ENCODE assay signal across 29 mouse cellular contexts in genomic region chr5:30630401-30630800, GRCm38 (mm10). TPM values are rescaled to one million over a fixed set of nuclear protein-coding genes. Genes with fewer than 3 reads are reported as not detected.
DNase-seq lines count a peak whose midpoint lies in the region; ATAC-seq and TF ChIP-seq lines count a peak whose summit lies in the region.
"Had no signal": no experiment of that assay in that cellular context is flagged by ENCODE, and none has a peak within 500 bp of the region (broad histone marks: within the 10 kb centered on the region; RNA-seq: fewer than 3 reads in every experiment).

No protein-coding gene starts in this region.

- 0 out of 2 replicates have a peak, but pooled peaks have one; percentile 17 for TF ChIP-seq POLR2A in cortical plate, adult 2 months (IDR thresholded peaks at IDR 0.05; ENCODE audit: extremely low read depth, insufficient read depth, low read length)

- H3K4me3 ChIP-seq in left cerebral cortex, adult 2 months: no peak overlapping the region
- no peak overlapping the region for H3K4me3 ChIP-seq in cortical plate, adult 2 months (ENCODE audit: insufficient read depth, low read length)
- H3K4me3 ChIP-seq: embryonic facial prominence, embryonic 12.5 days; intestine, embryonic 15.5 days; limb, embryonic 10.5 days; limb, embryonic 15.5 days; liver, embryonic 13.5 days; midbrain, embryonic 13.5 days; neural tube, embryonic 13.5 days had no signal

- DNase-seq in frontal cortex, postnatal 14 days (ENCODE audit: low spot score in 2 of 2): no peak
- peak in 1 of 2 experiments; percentile 46 for DNase-seq in left cerebral cortex, adult 2 months (ENCODE audit: extremely low spot score in 1 of 2, low spot score in 2 of 2)
- no peak for DNase-seq in left cerebral cortex, postnatal 10 days (ENCODE audit: extremely low spot score in 1 of 2, low spot score in 2 of 2)
- peak; percentile 41 for DNase-seq in right cerebral cortex, postnatal 25 days
- no peak for DNase-seq in lung, postnatal 10 days
- DNase-seq: cerebellum, adult 9-10 months; cerebellum, postnatal 36 days; embryo, embryonic 11 days; gastrocnemius, postnatal 25 days; kidney, adult 2 months; kidney, postnatal 4 days; liver, embryonic 13.5 days; lung, adult 18-20 months had no signal

- H3K4me1 ChIP-seq in cortical plate, adult 2 months (ENCODE audit: control insufficient read depth, insufficient read depth, low read length): peaks cover 2% of the 10 kb centered on the region
- H3K4me1 ChIP-seq: embryonic facial prominence, embryonic 12.5 days; intestine, embryonic 15.5 days; limb, embryonic 10.5 days; limb, embryonic 15.5 days; liver, embryonic 13.5 days; midbrain, embryonic 13.5 days; neural tube, embryonic 13.5 days had no signal

- no peak for TF ChIP-seq CTCF in left cerebral cortex, adult 2 months (IDR thresholded peaks at IDR 0.05)
- TF ChIP-seq CTCF in cortical plate, adult 2 months (IDR thresholded peaks at IDR 0.05; ENCODE audit: extremely low read depth, insufficient read depth, low read length): no peak

- peak; percentile 77 for ATAC-seq in frontal cortex, adult (ENCODE audit: low TSS enrichment)
- ATAC-seq: forebrain, embryonic 14.5 days; hindbrain, postnatal 0 days; intestine, embryonic 15.5 days; lung, postnatal 0 days; midbrain, embryonic 13.5 days; Patski had no signal

- H3K27ac ChIP-seq in left cerebral cortex, adult 2 months: peak overlapping the region; percentile 64
- H3K27ac ChIP-seq in cortical plate, adult 2 months (ENCODE audit: insufficient read depth, low read length): no peak overlapping the region
- H3K27ac ChIP-seq: embryonic facial prominence, embryonic 12.5 days; hindbrain, postnatal 0 days; intestine, embryonic 15.5 days; kidney, postnatal 0 days; limb, embryonic 10.5 days; limb, embryonic 15.5 days; liver, embryonic 13.5 days; macrophage; midbrain, embryonic 13.5 days; neural tube, embryonic 13.5 days had no signal

- intact Hi-C loops in left cerebral cortex, adult 2 months (cut with DNase I): loop anchor here (10.0 kb wide), 1 partner anchor 236 kb away; no protein-coding TSS in a partner anchor
- intact Hi-C loops in left cerebral cortex, postnatal 10 days (cut with DNase I): no loop called here

RNA-seq across cellular contexts. Expression of gene Slc35f6, which starts 17.3 kb away (rescaled TPM):
- total RNA-seq in left cerebral cortex, adult 2 months (2021): 10 to 100 TPM; 42.2 to 45.6 TPM
- total RNA-seq in left cerebral cortex, postnatal 10 days (2021): 10 to 100 TPM; 27.3 to 29.3 TPM
- 57.8 and 60.0 TPM in 2 replicates for polyA plus RNA-seq in cortical plate, adult 2 months (2012; rRNA removed)

RNA-seq across cellular contexts. Expression of gene Cenpa, which starts 36.2 kb away (rescaled TPM):
- total RNA-seq in left cerebral cortex, adult 2 months (2021): 1 to 10 TPM; 5.5 to 6.2 TPM
- 1 to 10 TPM; 6.1 to 7.6 TPM for total RNA-seq in left cerebral cortex, postnatal 10 days (2021)
- 7.1 and 7.6 TPM in 2 replicates for polyA plus RNA-seq in cortical plate, adult 2 months (2012; rRNA removed)

RNA-seq across cellular contexts. Expression of gene Kcnk3, which starts 42.4 kb away (rescaled TPM):
- total RNA-seq in left cerebral cortex, adult 2 months (2021): 10 to 100 TPM; 22.4 to 23.1 TPM
- 10 to 100 TPM; 14.0 to 14.4 TPM for total RNA-seq in left cerebral cortex, postnatal 10 days (2021)
- polyA plus RNA-seq in cortical plate, adult 2 months (2012; rRNA removed): 18.5 and 20.0 TPM in 2 replicates
- total RNA-seq: megakaryocyte-erythroid progenitor cell, adult 5-6 weeks; MEL had no signal
- polyA plus RNA-seq: macrophage, Patski had no signal
